Mouse (Mus musculus) T-helper 2 cell (primary cell): ENCODE measurements around the gene Olfr48.

Source experiments
- in situ Hi-C: fragments of 300-600 bp; cut with MboI, MseI; formaldehyde crosslinking; loops from one replicate; pipeline ENCODE4 v1.15.1; 2025; ENCODE audit warnings: high pct_unique_total_duplicates

Gene Olfr48

DNA sequence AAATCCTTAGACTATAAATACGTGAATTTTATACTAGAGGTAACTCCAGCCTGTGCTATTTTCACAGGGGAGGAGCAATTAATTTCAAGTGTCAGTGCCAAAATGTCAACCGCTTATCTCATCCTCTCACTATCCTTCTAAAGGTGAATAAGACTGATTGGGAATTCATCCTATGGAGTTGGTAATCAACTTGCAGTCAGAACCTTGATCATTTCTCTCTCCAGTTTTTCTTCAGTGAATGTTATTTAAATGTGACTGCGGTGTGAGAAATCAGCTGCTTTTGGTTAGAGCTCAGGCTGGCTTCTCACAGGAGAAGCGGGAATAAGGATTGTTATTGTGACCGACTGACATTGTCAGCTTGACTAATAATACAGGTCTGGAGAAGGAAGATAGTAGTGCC, at the start of gene Olfr48:
Gene Olfr48 (minus strand): TSS at position 101 of the 400 bp plus-strand sequence.
- in situ Hi-C loops = no loop called here

DNA sequence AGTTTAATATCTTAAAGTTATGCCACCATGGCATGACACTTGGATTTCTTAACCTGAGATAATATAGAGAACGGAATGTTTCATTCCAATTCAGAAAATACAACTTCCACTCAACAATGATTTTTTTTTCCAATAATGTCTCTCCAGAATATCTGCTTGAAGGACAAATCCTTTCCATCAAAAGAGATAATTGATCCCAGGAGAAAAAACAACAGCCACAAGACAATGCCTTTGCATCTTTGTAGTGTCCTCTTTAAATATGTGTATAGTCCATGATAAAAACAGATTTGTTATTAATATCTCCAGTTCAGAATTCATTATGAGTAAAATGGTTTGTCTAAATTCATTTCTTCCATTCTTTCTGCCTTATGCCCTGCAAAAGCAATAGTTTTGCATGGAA, 30.1 kb upstream of the Olfr48 start, which contains the start of gene Olfr1257:
Gene Olfr1257 (plus strand): TSS at position 301 of the 400 bp plus-strand sequence.
- in situ Hi-C loops = no loop called here

DNA sequence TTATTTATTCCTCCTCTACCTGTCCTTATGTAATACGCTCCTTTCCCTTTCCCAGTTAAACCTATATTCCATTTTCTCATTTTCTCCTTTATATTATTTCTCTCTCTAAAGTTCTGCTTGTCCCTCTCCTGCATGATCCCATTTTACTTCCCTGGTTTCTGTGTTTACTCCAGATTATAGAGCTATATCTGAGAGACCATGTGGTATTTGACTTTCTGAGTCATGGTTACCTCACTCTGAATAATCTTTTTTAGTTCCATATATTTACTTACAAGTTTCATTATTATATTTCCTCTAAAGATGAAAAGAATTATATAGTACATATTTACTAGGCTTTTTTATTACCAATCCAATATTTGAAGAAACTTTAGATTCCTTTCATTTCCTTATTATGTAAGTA, 1.2 kb upstream of the Olfr48 start:
- in situ Hi-C loops = no loop called here

DNA sequence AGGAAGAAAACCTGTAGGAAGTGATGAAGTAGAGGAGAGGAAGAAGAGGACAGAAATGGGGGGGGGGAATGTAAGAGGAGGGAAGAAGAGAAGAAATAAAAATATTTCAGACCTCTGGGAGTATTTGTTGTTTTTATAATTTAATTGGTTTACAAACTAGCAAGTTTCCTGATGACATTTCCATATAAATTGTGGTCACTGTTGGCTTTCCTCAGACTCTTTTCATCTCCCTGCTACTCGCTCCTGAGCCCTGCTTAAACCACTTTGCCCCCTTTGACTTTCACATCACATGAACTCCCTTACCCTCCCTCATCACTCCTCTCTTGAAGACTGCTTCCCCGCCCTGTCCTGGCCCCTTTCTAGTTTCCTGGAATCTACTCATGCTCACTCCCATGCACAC, 6.5 kb downstream of the Olfr48 start, which contains the start of gene Olfr1256:
Gene Olfr1256 (minus strand): TSS at position 101 of the 400 bp plus-strand sequence.
- in situ Hi-C loops = no loop called here

DNA sequence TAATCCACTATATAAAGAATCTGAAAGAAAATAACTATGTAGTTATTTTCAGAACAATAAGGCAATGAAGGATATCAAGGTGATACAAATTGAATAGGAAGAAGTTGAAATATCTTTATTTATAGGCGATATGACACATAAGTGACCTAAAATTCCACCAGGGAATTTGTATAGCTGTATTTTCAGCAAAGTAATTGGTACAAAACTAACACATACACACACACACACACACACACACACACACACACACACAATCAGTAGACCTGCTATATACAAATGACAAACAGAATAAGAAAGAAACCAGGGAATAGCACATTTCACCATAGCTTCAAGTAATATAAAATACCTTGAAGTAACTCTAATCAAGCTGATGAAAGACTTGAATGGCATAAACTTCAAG, 27.8 kb downstream of the Olfr48 start:
- in situ Hi-C loops = no loop called here

DNA sequence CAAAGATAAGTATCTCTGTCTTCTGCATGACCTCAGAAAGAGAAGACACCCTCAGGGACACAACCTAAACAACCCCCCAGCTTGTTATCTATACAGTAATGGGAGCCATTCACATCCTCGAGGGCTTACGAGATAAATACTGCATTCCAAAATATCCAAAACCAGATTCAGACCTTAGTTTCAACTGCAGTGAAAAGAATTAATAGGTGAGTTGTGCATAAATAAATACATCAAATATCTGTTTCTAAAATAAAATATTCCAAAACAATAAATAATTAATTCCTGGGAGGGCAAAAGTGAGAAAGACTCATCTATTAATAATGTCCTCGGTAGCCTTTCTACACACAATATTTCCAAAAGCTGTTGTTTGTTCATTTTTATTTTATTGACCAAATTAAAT, 36.3 kb downstream of the Olfr48 start, which contains the start of gene Olfr1255:
Gene Olfr1255 (plus strand): TSS at position 301 of the 400 bp plus-strand sequence.
- in situ Hi-C loops = no loop called here

DNA sequence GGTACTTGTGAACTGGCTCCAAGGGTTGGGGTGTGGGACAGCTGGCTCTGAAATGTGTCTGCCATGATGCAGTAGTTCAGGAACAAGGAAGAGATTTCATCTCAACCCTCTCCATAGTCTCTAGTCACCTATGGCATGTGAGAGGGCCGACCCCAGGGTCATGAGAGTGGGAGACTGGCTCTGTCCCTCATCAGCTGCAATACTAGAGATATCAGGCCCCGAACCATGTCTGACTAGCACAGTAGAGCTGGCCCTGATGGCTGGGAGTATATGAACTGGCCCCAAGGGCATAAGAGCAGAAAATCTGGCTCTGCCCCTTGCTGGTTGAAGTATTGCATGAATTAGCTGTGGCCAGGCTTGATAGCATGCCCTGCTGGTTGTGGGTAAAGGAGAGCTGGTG, 37.3 kb downstream of the Olfr48 start:
- in situ Hi-C loops = no loop called here

DNA sequence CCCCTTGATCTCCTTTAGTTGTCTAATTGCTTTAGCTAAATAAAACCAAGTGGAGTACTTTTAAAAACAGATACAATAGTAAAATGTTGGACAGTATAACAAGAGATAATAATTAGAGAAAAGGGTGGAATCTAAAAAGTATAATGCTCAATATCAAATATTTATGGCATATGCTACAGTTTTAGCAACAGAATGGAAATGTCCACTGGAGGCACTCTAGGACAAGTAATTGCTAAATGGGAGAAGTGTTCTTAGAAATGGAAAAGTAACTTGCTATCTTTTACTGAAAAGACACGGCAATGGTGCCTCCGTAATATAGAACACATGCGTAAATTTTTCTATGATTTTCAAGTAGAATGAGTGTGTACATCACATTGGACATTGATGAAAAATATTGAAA, 48.4 kb downstream of the Olfr48 start:
- in situ Hi-C loops = no loop called here

DNA sequence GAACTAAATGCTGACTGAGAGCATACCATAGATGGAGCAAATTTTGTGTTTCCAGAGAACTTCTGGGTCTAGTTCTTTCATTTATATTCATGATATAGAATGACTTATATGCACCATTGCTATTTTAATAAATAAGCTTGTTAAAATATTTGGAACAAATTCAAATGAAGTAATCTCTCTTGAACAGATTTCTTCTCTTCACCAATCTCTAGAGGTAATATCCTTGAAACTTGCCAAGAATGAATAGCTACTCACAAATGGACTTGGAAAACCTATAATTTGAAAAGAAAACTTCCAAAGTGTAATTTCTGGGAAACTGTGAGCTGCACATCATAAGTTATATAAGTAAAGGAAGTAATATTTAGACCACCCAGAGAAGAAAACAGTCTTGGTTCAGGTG, 54.5 kb downstream of the Olfr48 start, which contains the start of gene Olfr1254:
Gene Olfr1254 (minus strand): TSS at position 101 of the 400 bp plus-strand sequence.
- in situ Hi-C loops = no loop called here
